Mouse (Mus musculus) stomach, embryonic 16.5 days (tissue): ENCODE data around the gene Sptlc3. TPM values are rescaled to one million over a fixed set of nuclear protein-coding genes. Genes with fewer than 3 reads are reported as not detected.
A peak's percentile ranks its signal among the peaks of the same experiment; 100 is the strongest.

Experiments used
- ATAC-seq: fragments of 200-750 bp; cut with Nextera tagmentation; 2 replicates; pipeline ENCODE4 v1.8.0; 2017; ENCODE audit warnings: moderate number of reproducible peaks, moderate TSS enrichment; ENCODE audit not compliant: insufficient read depth, low FRiP score
- H3K27ac ChIP-seq: fragments of 300-500 bp; sonication (generic); 2 replicates; pipeline ENCODE4 v1.5.1; 2014; ENCODE audit warnings: low read length
- H3K27me3 ChIP-seq: fragments of 300-500 bp; sonication (generic); 2 replicates; pipeline ENCODE4 v1.6.1; 2014; ENCODE audit warnings: low read length, control low read depth, mixed read lengths; ENCODE audit not compliant: control insufficient read depth, insufficient read depth
- H3K36me3 ChIP-seq: fragments of 300-500 bp; sonication (generic); 2 replicates; pipeline ENCODE4 v1.6.1; 2014; ENCODE audit warnings: low read length; ENCODE audit not compliant: control insufficient read depth, insufficient read depth
- H3K4me1 ChIP-seq: fragments of 300-500 bp; sonication (generic); 2 replicates; pipeline ENCODE4 v1.6.1; 2014; ENCODE audit warnings: low read length, control low read depth, mixed read lengths; ENCODE audit not compliant: control insufficient read depth, insufficient read depth
- H3K4me2 ChIP-seq: fragments of 300-500 bp; sonication (generic); 2 replicates; pipeline ENCODE4 v1.6.1; 2014; ENCODE audit warnings: low read depth, low read length, mixed read lengths
- H3K4me3 ChIP-seq: fragments of 300-500 bp; sonication (generic); replicated peaks from 2 replicates; pipeline ENCODE4 v1.5.1; 2014; ENCODE audit warnings: mild to moderate bottlenecking, low read length
- H3K9ac ChIP-seq: fragments of 300-500 bp; sonication (generic); 2 replicates; pipeline ENCODE4 v1.6.1; 2014; ENCODE audit warnings: low read length
- H3K9me3 ChIP-seq: fragments of 300-500 bp; sonication (generic); replicated peaks from 2 replicates; pipeline ENCODE4 v1.6.1; 2016; ENCODE audit warnings: low read length, control low read depth; ENCODE audit not compliant: control insufficient read depth
- WGBS: fragments of 180-500 bp; shearing (Covaris S2); extraction: QIAGEN DNeasy Blood & Tissue Kit; methylation state at CpG from one replicate; pipeline ENCODE4 v1.1.7; 2014; 5-methylcytosine and 5-hydroxymethylcytosine counted together
- polyA plus RNA-seq: library from polyadenylated mRNA; unstranded; fragments of >200 nt; fragmentation: Nextera tagmentation; extraction: Ambion mirVana; gene quantifications from 2 replicates; pipeline ENCODE4 v1.2.1, GENCODE M21; 2015

Sptlc3 gene
- polyA plus RNA-seq, 1 experiment from 2014 or later, result 14.1 TPM

- Histone ChIP-seq H3K9me3 (no peaks in the 10 kb centered on the region), H3K27me3 (peaks cover 6% of the 10 kb centered on the region; the same call in 1 of the 2 replicates), H3K9ac (no peak overlapping the region), H3K4me1 (peaks cover 5% of the 10 kb centered on the region; the same call in 1 of the 2 replicates), H3K36me3 (no peaks in the 10 kb centered on the region), H3K4me2 (no peak overlapping the region), H3K27ac (no peak overlapping the region), H3K4me3 (no peak overlapping the region)
- ATAC-seq, result no peak
- WGBS, result 58% methylated on average over 2 of the region's 2 CpGs
These were observed 178.7 kb downstream of the Sptlc3 start for GRCm38 (mm10) chr2:139672371-139672770.

GRCm38 (mm10) chr2:139677065-139677762 is 183.5 kb downstream of the Sptlc3 start:
- ATAC-seq, result peak; percentile 68
- peak overlapping the region; percentile 91 for H3K9ac ChIP-seq
- no peaks in the 10 kb centered on the region for H3K36me3 ChIP-seq
- H3K27me3 ChIP-seq, result peaks cover 6% of the 10 kb centered on the region; the same call in 1 of the 2 replicates
- H3K27ac ChIP-seq, result no peak overlapping the region
- no peaks in the 10 kb centered on the region for H3K9me3 ChIP-seq
- H3K4me1 ChIP-seq, result peaks cover 7% of the 10 kb centered on the region; the same call in 1 of the 2 replicates
- H3K4me3 ChIP-seq, result peak overlapping the region; percentile 93
- peak overlapping the region; percentile 99 for H3K4me2 ChIP-seq
- under 1% methylated on average over 52 of the region's 52 CpGs for WGBS

- Histone ChIP-seq H3K4me2 (peak within 1 kb of the TSS; percentile 99), H3K9ac (peak within 1 kb of the TSS; percentile 91), H3K9me3 (no peaks in the 10 kb centered on the region), H3K4me1 (peaks cover 7% of the 10 kb centered on the region; the same call in 1 of the 2 replicates), H3K27me3 (peaks cover 6% of the 10 kb centered on the region; the same call in 1 of the 2 replicates), H3K27ac (peak within 1 kb of the TSS; percentile 79), H3K36me3 (no peaks in the 10 kb centered on the region), H3K4me3 (peak within 1 kb of the TSS; percentile 93)
- ATAC-seq, result peak; percentile 51
- under 1% methylated on average over 35 of the region's 39 CpGs for WGBS
These were observed 184.1 kb downstream of the Sptlc3 start, which contains the start of gene Ism1 for GRCm38 (mm10) chr2:139677809-139678274. Ism1 (plus strand) TSS chr2:139678178.

GRCm38 (mm10) chr2:139678275-139679140 is 184.8 kb downstream of the Sptlc3 start:
- peak overlapping the region; percentile 93 for H3K4me3 ChIP-seq
- peak overlapping the region; percentile 99 for H3K4me2 ChIP-seq
- ATAC-seq, result peak; percentile 90
- peaks cover 6% of the 10 kb centered on the region; the same call in 1 of the 2 replicates for H3K27me3 ChIP-seq
- under 1% methylated on average over 77 of the region's 84 CpGs for WGBS
- peak overlapping the region; percentile 79 for H3K27ac ChIP-seq
- peaks cover 7% of the 10 kb centered on the region; the same call in 1 of the 2 replicates for H3K4me1 ChIP-seq
- no peaks in the 10 kb centered on the region for H3K36me3 ChIP-seq
- H3K9ac ChIP-seq, result peak overlapping the region; percentile 91
- no peaks in the 10 kb centered on the region for H3K9me3 ChIP-seq

GRCm38 (mm10) chr2:139682540-139682939 is 188.8 kb downstream of the Sptlc3 start:
- H3K4me2 ChIP-seq, result no peak overlapping the region
- H3K9me3 ChIP-seq, result no peaks in the 10 kb centered on the region
- no peak for ATAC-seq
- no peak overlapping the region for H3K9ac ChIP-seq
- H3K27me3 ChIP-seq, result no peaks in the 10 kb centered on the region
- WGBS, result 71% methylated on average over 3 of the region's 3 CpGs
- 0 out of 2 replicates have a peak, but pooled peaks cover 2% of the 10 kb centered on the region for H3K4me1 ChIP-seq
- H3K27ac ChIP-seq, result no peak overlapping the region
- H3K4me3 ChIP-seq, result no peak overlapping the region
- H3K36me3 ChIP-seq, result no peaks in the 10 kb centered on the region

Other genes starting within 250 kb of the Sptlc3 start
- gene Ism1, start 184.3 kb downstream of the Sptlc3 start, polyA plus RNA-seq, result 1.7 and 2.0 TPM in 2 replicates